Mouse (Mus musculus): ENCODE measurements around the gene Rap1gap.

GRCm38 (mm10) chr4:137731891-137732290 lies 67.4 kb downstream of the Rap1gap start:
- TF ChIP-seq CTCF (IDR thresholded peaks at IDR 0.05; ENCODE audit: low read depth, low read length) (no peak), POLR2A (IDR thresholded peaks at IDR 0.05; ENCODE audit: insufficient read depth, low read length) (no peak)

Data from ES-Bruce4 (cell line).